Mouse (Mus musculus): ENCODE results near the gene Nudt19. TPM values are rescaled to one million over a fixed set of nuclear protein-coding genes. Genes with fewer than 3 reads are reported as not detected.

Nudt19 gene
- polyA plus RNA-seq, 1 experiment from 2014 or later, result 86.2 TPM

Other genes starting within 250 kb of the Nudt19 start
- 19.7 and 22.8 TPM in 2 replicates for gene Gpatch1, start 237.9 kb downstream of the Nudt19 start, polyA plus RNA-seq (2014; fragmentation: Nextera tagmentation; extraction: Ambion mirVana)
- gene Rhpn2, start 222.1 kb downstream of the Nudt19 start, polyA plus RNA-seq (2014; fragmentation: Nextera tagmentation; extraction: Ambion mirVana), result 1.5 and 1.9 TPM in 2 replicates
- 17.7 and 19.1 TPM in 2 replicates for gene Faap24, start 159.5 kb downstream of the Nudt19 start, polyA plus RNA-seq (2014; fragmentation: Nextera tagmentation; extraction: Ambion mirVana)
- 19.7 and 27.2 TPM in 2 replicates for gene Cep89, start 159.3 kb downstream of the Nudt19 start, polyA plus RNA-seq (2014; fragmentation: Nextera tagmentation; extraction: Ambion mirVana)
- not detected in 2 replicates for gene Slc7a9, start 107.5 kb downstream of the Nudt19 start, polyA plus RNA-seq (2014; fragmentation: Nextera tagmentation; extraction: Ambion mirVana)
- gene Tdrd12, start 18.6 kb downstream of the Nudt19 start, polyA plus RNA-seq (2014; fragmentation: Nextera tagmentation; extraction: Ambion mirVana), result 0.65 and 0.97 TPM in 2 replicates
- gene Rgs9bp, start 29.3 kb upstream of the Nudt19 start, polyA plus RNA-seq (2014; fragmentation: Nextera tagmentation; extraction: Ambion mirVana), result 0.07 TPM in 1 of 2 replicates, not detected in the other
- gene Ankrd27, start 29.9 kb upstream of the Nudt19 start, polyA plus RNA-seq (2014; fragmentation: Nextera tagmentation; extraction: Ambion mirVana), result 15.6 and 17.9 TPM in 2 replicates
- 238 and 295 TPM in 2 replicates for gene Pdcd5, start 91.2 kb upstream of the Nudt19 start, polyA plus RNA-seq (2014; fragmentation: Nextera tagmentation; extraction: Ambion mirVana)
- gene Dpy19l3, start 198.2 kb upstream of the Nudt19 start, polyA plus RNA-seq (2014; fragmentation: Nextera tagmentation; extraction: Ambion mirVana), result 44.1 and 52.7 TPM in 2 replicates
- gene Zfp507, start 246.7 kb upstream of the Nudt19 start, polyA plus RNA-seq (2014; fragmentation: Nextera tagmentation; extraction: Ambion mirVana), result 14.2 and 14.7 TPM in 2 replicates

Data from midbrain, embryonic 14.5 days (tissue).